Mouse (Mus musculus): Measurements from ENCODE around the gene Ppm1n. TPM values are rescaled to one million over a fixed set of nuclear protein-coding genes. Genes with fewer than 3 reads are reported as not detected.

The Ppm1n gene
- polyA plus RNA-seq, 1 experiment from 2014 or later = not detected

- Histone ChIP-seq H3K4me1 (peaks cover 11% of the 10 kb centered on the region), H3K27ac (no peak overlapping the region), H3K27me3 (peaks cover 50% of the 10 kb centered on the region)
Measured at GRCm38 (mm10) chr7:19319458-19319857, 39.6 kb upstream of the Ppm1n start.

GRCm38 (mm10) chr7:19318676-19319075 lies 38.8 kb upstream of the Ppm1n start:
- Histone ChIP-seq H3K27me3 (peaks cover 57% of the 10 kb centered on the region), H3K36me3 (no peaks in the 10 kb centered on the region), H3K27ac (no peak overlapping the region), H3K9ac (no peak overlapping the region), H3K4me3 (no peak overlapping the region), H3K4me1 (peaks cover 11% of the 10 kb centered on the region), H3K9me3 (no peaks in the 10 kb centered on the region), H3K4me2 (no peak overlapping the region)
- ATAC-seq (ENCODE audit: insufficient number of reproducible peaks, insufficient read depth, low FRiP score, low TSS enrichment, low read depth) = no peak
- WGBS = 72% methylated on average over 7 of the region's 7 CpGs

More at GRCm38 (mm10) chr7:19319458-19319857, 39.6 kb upstream of the Ppm1n start:
- no peaks in the 10 kb centered on the region for H3K9me3 ChIP-seq
- H3K4me3 ChIP-seq = peak overlapping the region; percentile 53
- 12% methylated on average over 9 of the region's 9 CpGs for WGBS
- peak overlapping the region; percentile 65 for H3K9ac ChIP-seq
- H3K4me2 ChIP-seq = peak overlapping the region; percentile 88
- ATAC-seq (ENCODE audit: insufficient number of reproducible peaks, insufficient read depth, low FRiP score, low TSS enrichment, low read depth) = peak; percentile 54; the same call in 1 of the 2 replicates
- no peaks in the 10 kb centered on the region for H3K36me3 ChIP-seq

DNA sequence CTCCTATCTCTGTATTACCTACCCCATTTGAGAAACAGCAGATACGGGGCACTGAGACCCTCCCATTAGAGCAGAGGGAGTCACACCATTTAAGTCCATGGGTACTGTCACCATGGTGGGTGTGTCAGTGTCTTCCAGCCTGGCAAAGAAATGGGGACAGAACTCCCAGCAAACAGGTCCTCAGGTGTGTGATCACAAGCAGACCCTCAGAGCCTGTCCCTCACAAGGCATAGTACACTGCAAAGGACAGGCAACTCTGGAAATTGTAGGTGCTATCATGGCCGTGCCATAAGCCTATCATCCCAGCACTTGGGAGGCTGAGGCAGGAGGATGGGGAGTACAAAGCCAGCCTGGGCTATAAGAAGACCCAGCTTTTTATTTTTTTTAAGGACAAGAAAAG lies 38.3 kb upstream of the Ppm1n start:
- no peak overlapping the region for H3K27ac ChIP-seq
- no peak overlapping the region for H3K9ac ChIP-seq
- H3K36me3 ChIP-seq = no peaks in the 10 kb centered on the region
- no peak overlapping the region for H3K4me3 ChIP-seq
- no peak overlapping the region for H3K4me2 ChIP-seq
- H3K9me3 ChIP-seq = no peaks in the 10 kb centered on the region
- H3K27me3 ChIP-seq = peaks cover 62% of the 10 kb centered on the region
- peaks cover 11% of the 10 kb centered on the region for H3K4me1 ChIP-seq
- no peak for ATAC-seq (ENCODE audit: insufficient number of reproducible peaks, insufficient read depth, low FRiP score, low TSS enrichment, low read depth)
- WGBS = 67% methylated on average over 2 of the region's 2 CpGs

GRCm38 (mm10) chr7:19316451-19317161 lies 36.7 kb upstream of the Ppm1n start:
- Histone ChIP-seq H3K4me1 (peaks cover 11% of the 10 kb centered on the region), H3K4me2 (no peak overlapping the region), H3K27me3 (peaks cover 67% of the 10 kb centered on the region), H3K4me3 (no peak overlapping the region), H3K9me3 (no peaks in the 10 kb centered on the region), H3K27ac (no peak overlapping the region), H3K9ac (peak overlapping the region; percentile 0; the same call in 1 of the 2 replicates), H3K36me3 (no peaks in the 10 kb centered on the region)
- ATAC-seq (ENCODE audit: insufficient number of reproducible peaks, insufficient read depth, low FRiP score, low TSS enrichment, low read depth) = no peak
- WGBS = 48% methylated on average over 14 of the region's 14 CpGs

GRCm38 (mm10) chr7:19314033-19314432 lies 34.2 kb upstream of the Ppm1n start:
- H3K36me3 ChIP-seq = no peaks in the 10 kb centered on the region
- 47% methylated on average over 5 of the region's 5 CpGs for WGBS
- no peaks in the 10 kb centered on the region for H3K9me3 ChIP-seq
- peaks cover 61% of the 10 kb centered on the region for H3K27me3 ChIP-seq
- ATAC-seq (ENCODE audit: insufficient number of reproducible peaks, insufficient read depth, low FRiP score, low TSS enrichment, low read depth) = no peak
- no peak overlapping the region for H3K9ac ChIP-seq
- no peak overlapping the region for H3K27ac ChIP-seq
- no peak overlapping the region for H3K4me3 ChIP-seq
- no peak overlapping the region for H3K4me2 ChIP-seq
- peaks cover 10% of the 10 kb centered on the region for H3K4me1 ChIP-seq

DNA sequence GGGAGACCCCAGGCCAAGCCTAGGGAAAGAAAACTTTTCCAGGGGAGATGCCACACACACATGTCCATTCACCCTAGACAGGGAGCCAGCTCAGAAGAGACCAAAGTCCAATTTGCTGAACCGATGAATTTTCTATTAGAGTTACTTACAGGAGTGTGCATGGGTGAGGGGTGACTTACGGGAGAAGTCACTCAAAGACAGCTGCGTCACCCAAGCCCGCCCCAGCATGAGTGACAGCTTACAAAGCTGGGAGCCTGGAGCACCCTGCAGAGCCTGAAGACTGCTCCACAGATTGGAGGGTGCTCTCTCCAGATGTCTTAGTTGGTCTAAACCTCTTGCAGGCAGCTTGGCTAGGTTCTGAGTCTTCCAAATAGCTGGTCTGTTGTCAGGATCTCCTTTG lies 32.1 kb upstream of the Ppm1n start:
- H3K36me3 ChIP-seq = no peaks in the 10 kb centered on the region
- H3K27ac ChIP-seq = no peak overlapping the region
- no peaks in the 10 kb centered on the region for H3K9me3 ChIP-seq
- H3K27me3 ChIP-seq = peaks cover 48% of the 10 kb centered on the region
- no peak overlapping the region for H3K4me3 ChIP-seq
- peaks cover 20% of the 10 kb centered on the region for H3K4me1 ChIP-seq
- no peak for ATAC-seq (ENCODE audit: insufficient number of reproducible peaks, insufficient read depth, low FRiP score, low TSS enrichment, low read depth)
- WGBS = 47% methylated on average over 4 of the region's 4 CpGs
- no peak overlapping the region for H3K4me2 ChIP-seq
- no peak overlapping the region for H3K9ac ChIP-seq

- under 1% methylated on average over 48 of the region's 49 CpGs for WGBS
- Histone ChIP-seq H3K4me2 (peak within 1 kb of the TSS; percentile 99), H3K9me3 (no peaks in the 10 kb centered on the region), H3K9ac (peak within 1 kb of the TSS; percentile 73), H3K4me3 (peak within 1 kb of the TSS; percentile 66), H3K27ac (peak within 1 kb of the TSS; percentile 39; the same call in 1 of the 2 replicates), H3K27me3 (peaks cover 53% of the 10 kb centered on the region), H3K4me1 (peaks cover 23% of the 10 kb centered on the region), H3K36me3 (no peaks in the 10 kb centered on the region)
- ATAC-seq (ENCODE audit: insufficient number of reproducible peaks, insufficient read depth, low FRiP score, low TSS enrichment, low read depth) = peak; percentile 73
Measured at GRCm38 (mm10) chr7:19309884-19310641, 30.2 kb upstream of the Ppm1n start, which contains the start of gene Fosb. Gene Fosb, minus strand, starts transcription at chr7:19310051.

- Histone ChIP-seq H3K4me3 (peak overlapping the region; percentile 66), H3K27ac (no peak overlapping the region; the same call in 1 of the 2 replicates), H3K4me2 (peak overlapping the region; percentile 99), H3K9me3 (no peaks in the 10 kb centered on the region), H3K4me1 (peaks cover 30% of the 10 kb centered on the region), H3K36me3 (no peaks in the 10 kb centered on the region), H3K9ac (peak overlapping the region; percentile 70), H3K27me3 (peaks cover 53% of the 10 kb centered on the region)
- 1% methylated on average over 48 of the region's 48 CpGs for whole genome bisulfite sequencing
- no peak for ATAC-seq (ENCODE audit: insufficient number of reproducible peaks, insufficient read depth, low FRiP score, low TSS enrichment, low read depth)
Measured at GRCm38 (mm10) chr7:19309278-19309883, 29.5 kb upstream of the Ppm1n start.

- Histone ChIP-seq H3K27me3 (peaks cover 53% of the 10 kb centered on the region), H3K4me3 (peak overlapping the region; percentile 66), H3K9ac (peak overlapping the region; percentile 70), H3K4me2 (peak overlapping the region; percentile 99), H3K36me3 (no peaks in the 10 kb centered on the region), H3K9me3 (no peaks in the 10 kb centered on the region), H3K4me1 (peaks cover 36% of the 10 kb centered on the region), H3K27ac (peak overlapping the region; percentile 82)
- ATAC-seq (ENCODE audit: insufficient number of reproducible peaks, insufficient read depth, low FRiP score, low TSS enrichment, low read depth) = peak; percentile 86
- WGBS = under 1% methylated on average over 58 of the region's 58 CpGs
Measured at GRCm38 (mm10) chr7:19308454-19309277, 28.8 kb upstream of the Ppm1n start.

DNA sequence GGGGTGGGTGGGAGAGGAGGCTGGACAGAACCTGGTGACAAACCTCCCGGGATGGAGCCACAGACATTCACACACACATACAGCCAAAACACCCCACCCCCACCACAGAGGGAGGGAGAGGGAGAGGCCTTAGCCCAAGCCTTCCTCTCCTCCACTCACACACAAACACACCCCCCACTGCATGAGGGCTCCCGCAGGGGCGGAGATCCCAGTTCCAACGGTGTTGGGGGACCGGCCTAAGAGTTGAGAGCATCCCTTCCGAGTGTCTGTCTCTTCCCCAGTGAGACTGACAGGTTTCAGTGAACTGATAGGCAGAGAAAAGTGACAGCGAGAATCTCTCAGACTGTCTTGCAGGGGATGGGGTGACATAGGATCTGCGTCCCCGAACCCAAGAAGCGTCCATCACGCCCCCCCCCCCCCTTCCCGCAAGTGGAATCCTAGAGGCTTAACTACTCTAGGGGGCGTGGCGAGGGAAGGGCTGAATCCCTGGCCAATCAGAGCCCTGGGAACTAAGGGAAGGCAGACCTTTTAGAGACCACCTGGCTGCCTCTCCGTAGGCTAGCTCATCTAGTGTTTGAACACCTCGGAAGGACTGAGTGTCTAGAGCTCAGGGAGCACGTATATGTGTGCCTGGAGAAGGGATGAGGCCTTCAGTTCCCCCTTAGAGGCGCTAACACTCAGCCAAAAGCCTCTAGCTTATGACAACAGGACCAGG lies 28.0 kb upstream of the Ppm1n start:
- H3K4me3 ChIP-seq = peak overlapping the region; percentile 66
- WGBS = 1% methylated on average over 18 of the region's 18 CpGs
- H3K4me1 ChIP-seq = peaks cover 39% of the 10 kb centered on the region
- no peaks in the 10 kb centered on the region for H3K9me3 ChIP-seq
- H3K4me2 ChIP-seq = peak overlapping the region; percentile 99
- H3K9ac ChIP-seq = peak overlapping the region; percentile 66
- H3K27me3 ChIP-seq = peaks cover 54% of the 10 kb centered on the region
- ATAC-seq (ENCODE audit: insufficient number of reproducible peaks, insufficient read depth, low FRiP score, low TSS enrichment, low read depth) = 0 out of 2 replicates have a peak, but pooled peaks have one; percentile 50
- H3K36me3 ChIP-seq = no peaks in the 10 kb centered on the region
- peak overlapping the region; percentile 82 for H3K27ac ChIP-seq

Data from embryonic facial prominence, embryonic 13.5 days (tissue).